Comparison of ENCODE assay signal across 29 mouse cellular contexts in genomic region chr5:117541654-117542053, GRCm38 (mm10).
DNase-seq lines count a peak whose midpoint lies in the region; ATAC-seq and TF ChIP-seq lines count a peak whose summit lies in the region.
"Had no signal": no experiment of that assay in that cellular context is flagged by ENCODE, and none has a peak within 500 bp of the region (broad histone marks: within the 10 kb centered on the region; RNA-seq: fewer than 3 reads in every experiment).

No protein-coding gene starts in this region.

- no peak overlapping the region for H3K9ac ChIP-seq in hindbrain, embryonic 16.5 days (ENCODE audit: low read depth, low read length)
- H3K9ac ChIP-seq in midbrain, embryonic 11.5 days (ENCODE audit: low read length): no peak overlapping the region
- H3K9ac ChIP-seq: forebrain, embryonic 13.5 days; hindbrain, embryonic 15.5 days; intestine, embryonic 15.5 days; limb, embryonic 15.5 days; liver, embryonic 13.5 days had no signal

- no peak overlapping the region for H3K4me3 ChIP-seq in hindbrain, embryonic 16.5 days (ENCODE audit: low read length)
- H3K4me3 ChIP-seq in hindbrain, embryonic 10.5 days: no peak overlapping the region
- no peak overlapping the region for H3K4me3 ChIP-seq in midbrain, embryonic 11.5 days (ENCODE audit: low read depth, low read length)
- no peak overlapping the region for H3K4me3 ChIP-seq in midbrain, embryonic 10.5 days
- H3K4me3 ChIP-seq: forebrain, embryonic 13.5 days; hindbrain, embryonic 15.5 days; intestine, embryonic 15.5 days; limb, embryonic 10.5 days; limb, embryonic 15.5 days; liver, embryonic 13.5 days; megakaryocyte, embryonic 14.5 days had no signal

- WGBS in hindbrain, embryonic 16.5 days: 35% methylated on average over 8 of the region's 8 CpGs
- WGBS in hindbrain, embryonic 10.5 days: 70% methylated on average over 8 of the region's 8 CpGs
- WGBS in midbrain, embryonic 11.5 days: 83% methylated on average over 8 of the region's 8 CpGs
- WGBS in midbrain, embryonic 10.5 days: 89% methylated on average over 8 of the region's 8 CpGs

- peaks cover 4% of the 10 kb centered on the region; the same call in 1 of the 2 replicates for H3K36me3 ChIP-seq in hindbrain, embryonic 16.5 days (ENCODE audit: control insufficient read depth, insufficient read depth, low read length)
- H3K36me3 ChIP-seq in hindbrain, embryonic 10.5 days: no peaks in the 10 kb centered on the region
- no peaks in the 10 kb centered on the region for H3K36me3 ChIP-seq in midbrain, embryonic 11.5 days (ENCODE audit: control insufficient read depth, insufficient read depth, low read length)
- no peaks in the 10 kb centered on the region for H3K36me3 ChIP-seq in midbrain, embryonic 10.5 days
- H3K36me3 ChIP-seq: intestine, embryonic 15.5 days; limb, embryonic 10.5 days; limb, embryonic 15.5 days; liver, embryonic 13.5 days had no signal

- no peak for TF ChIP-seq POLR2A in brain, embryonic 14.5 days (IDR thresholded peaks at IDR 0.05; ENCODE audit: borderline replicate concordance, extremely low read depth, insufficient read depth, insufficient read length, poor library complexity, severe bottlenecking)

- no peak for TF ChIP-seq CTCF in brain, embryonic 14.5 days (IDR thresholded peaks at IDR 0.05; ENCODE audit: borderline replicate concordance, extremely low read depth, insufficient read depth, insufficient read length)

- 0 out of 2 replicates have a peak, but pooled peaks have one; percentile 45 for ATAC-seq in hindbrain, embryonic 16.5 days
- no peak for ATAC-seq in midbrain, embryonic 11.5 days (ENCODE audit: low FRiP score)
- ATAC-seq: activated CD4-positive, CD25-positive, alpha-beta regulatory T cell, adult 4 months; forebrain, embryonic 13.5 days; intestine, embryonic 15.5 days; lung, postnatal 0 days had no signal

- no peak overlapping the region for H3K27ac ChIP-seq in hindbrain, embryonic 16.5 days (ENCODE audit: low read depth, low read length)
- H3K27ac ChIP-seq in hindbrain, embryonic 10.5 days: no peak overlapping the region
- no peak overlapping the region for H3K27ac ChIP-seq in midbrain, embryonic 11.5 days (ENCODE audit: low read depth, low read length)
- no peak overlapping the region for H3K27ac ChIP-seq in midbrain, embryonic 10.5 days (replicated peaks)
- H3K27ac ChIP-seq: forebrain, embryonic 13.5 days; hindbrain, embryonic 15.5 days; intestine, embryonic 15.5 days; limb, embryonic 10.5 days; limb, embryonic 15.5 days; liver, embryonic 13.5 days had no signal

- H3K27me3 ChIP-seq in hindbrain, embryonic 16.5 days (replicated peaks; ENCODE audit: control insufficient read depth, insufficient read depth, low read length): no peaks in the 10 kb centered on the region
- no peaks in the 10 kb centered on the region for H3K27me3 ChIP-seq in hindbrain, embryonic 10.5 days (ENCODE audit: insufficient read depth, poor library complexity, severe bottlenecking)
- H3K27me3 ChIP-seq in midbrain, embryonic 11.5 days (ENCODE audit: control insufficient read depth, insufficient read depth, low read length): no peaks in the 10 kb centered on the region
- H3K27me3 ChIP-seq in midbrain, embryonic 10.5 days (ENCODE audit: low read depth, poor library complexity, severe bottlenecking): no peaks in the 10 kb centered on the region
- H3K27me3 ChIP-seq: forebrain, embryonic 13.5 days; hindbrain, embryonic 15.5 days; intestine, embryonic 15.5 days; limb, embryonic 15.5 days; liver, embryonic 13.5 days; megakaryocyte, embryonic 14.5 days had no signal

- H3K4me1 ChIP-seq in hindbrain, embryonic 16.5 days (ENCODE audit: control insufficient read depth, insufficient read depth, low read depth, low read length): no peaks in the 10 kb centered on the region
- peaks cover 11% of the 10 kb centered on the region for H3K4me1 ChIP-seq in hindbrain, embryonic 10.5 days (replicated peaks)
- 0 out of 2 replicates have a peak, but pooled peaks cover 2% of the 10 kb centered on the region for H3K4me1 ChIP-seq in midbrain, embryonic 11.5 days (ENCODE audit: control insufficient read depth, insufficient read depth, low read length)
- peaks cover 13% of the 10 kb centered on the region for H3K4me1 ChIP-seq in midbrain, embryonic 10.5 days
- H3K4me1 ChIP-seq: forebrain, embryonic 13.5 days; intestine, embryonic 15.5 days; liver, embryonic 13.5 days; megakaryocyte, embryonic 14.5 days had no signal

- H3K9me3 ChIP-seq in hindbrain, embryonic 16.5 days (ENCODE audit: control insufficient read depth, low read length): no peaks in the 10 kb centered on the region; the same call in 1 of the 2 replicates
- H3K9me3 ChIP-seq in hindbrain, embryonic 10.5 days: peaks cover 6% of the 10 kb centered on the region; the same call in 1 of the 2 replicates
- H3K9me3 ChIP-seq in midbrain, embryonic 11.5 days (ENCODE audit: control insufficient read depth, low read length): no peaks in the 10 kb centered on the region
- H3K9me3 ChIP-seq in midbrain, embryonic 10.5 days (replicated peaks): no peaks in the 10 kb centered on the region; the same call in 1 of the 2 replicates
- H3K9me3 ChIP-seq: forebrain, embryonic 13.5 days; hindbrain, embryonic 15.5 days; intestine, embryonic 15.5 days; limb, embryonic 10.5 days; limb, embryonic 15.5 days had no signal

- no peak for DNase-seq in hindbrain, embryonic 10.5 days (ENCODE audit: low spot score)
- DNase-seq in midbrain, embryonic 11.5 days (ENCODE audit: low spot score, missing footprints): peak; percentile 61
- no peak for DNase-seq in midbrain, embryonic 10.5 days (ENCODE audit: low spot score)
- DNase-seq in brain, embryonic 14.5 days (ENCODE audit: low read depth): peak; percentile 46
- peak; percentile 59 for DNase-seq in mesoderm, embryonic 11.5 days (ENCODE audit: low read depth, low spot score)
- DNase-seq in adrenal gland, postnatal 25 days: no peak
- DNase-seq: adrenal gland, adult 2 months; B cell, adult 2 months; cerebellum, adult 11 months; cerebellum, adult 9-11 months; gastrocnemius, postnatal 10 days; heart, postnatal 14 days; kidney, adult 8-10 months; layer of hippocampus, adult 9-11 months; liver, embryonic 13.5 days; lung, adult 18-20 months; lung, postnatal 4 days; right cerebral cortex, postnatal 4 days; thymus, adult 2 months; thymus, postnatal 4 days had no signal

- no peak overlapping the region for H3K4me2 ChIP-seq in hindbrain, embryonic 16.5 days (ENCODE audit: low read length)
- H3K4me2 ChIP-seq in midbrain, embryonic 11.5 days: no peak overlapping the region
- H3K4me2 ChIP-seq: forebrain, embryonic 13.5 days; hindbrain, embryonic 15.5 days; intestine, embryonic 15.5 days; limb, embryonic 15.5 days; liver, embryonic 13.5 days had no signal

Comparison
In these comparisons a context has a peak if more than half of its experiments do, and no peak if none do; other contexts are left out.
1. DNase-seq: peak in midbrain, embryonic 11.5 days (single experiment), brain, embryonic 14.5 days (single experiment) and mesoderm, embryonic 11.5 days (single experiment); none in hindbrain, embryonic 10.5 days (single experiment), midbrain, embryonic 10.5 days (single experiment) and adrenal gland, postnatal 25 days (single experiment).